Mouse (Mus musculus) T-helper 17 cell (primary cell): ENCODE data around the gene Tst.

ENCODE experiments used
- in situ Hi-C, 2 experiments: fragments of 300-600 bp; cut with MboI, MseI; formaldehyde crosslinking; loops; 1 replicate in 1 of 2; 2 replicates in 1 of 2; pipeline ENCODE4 v1.15.1; 2025; ENCODE audit warnings: high pct_unique_total_duplicates in 2 of 2

The Tst gene

DNA sequence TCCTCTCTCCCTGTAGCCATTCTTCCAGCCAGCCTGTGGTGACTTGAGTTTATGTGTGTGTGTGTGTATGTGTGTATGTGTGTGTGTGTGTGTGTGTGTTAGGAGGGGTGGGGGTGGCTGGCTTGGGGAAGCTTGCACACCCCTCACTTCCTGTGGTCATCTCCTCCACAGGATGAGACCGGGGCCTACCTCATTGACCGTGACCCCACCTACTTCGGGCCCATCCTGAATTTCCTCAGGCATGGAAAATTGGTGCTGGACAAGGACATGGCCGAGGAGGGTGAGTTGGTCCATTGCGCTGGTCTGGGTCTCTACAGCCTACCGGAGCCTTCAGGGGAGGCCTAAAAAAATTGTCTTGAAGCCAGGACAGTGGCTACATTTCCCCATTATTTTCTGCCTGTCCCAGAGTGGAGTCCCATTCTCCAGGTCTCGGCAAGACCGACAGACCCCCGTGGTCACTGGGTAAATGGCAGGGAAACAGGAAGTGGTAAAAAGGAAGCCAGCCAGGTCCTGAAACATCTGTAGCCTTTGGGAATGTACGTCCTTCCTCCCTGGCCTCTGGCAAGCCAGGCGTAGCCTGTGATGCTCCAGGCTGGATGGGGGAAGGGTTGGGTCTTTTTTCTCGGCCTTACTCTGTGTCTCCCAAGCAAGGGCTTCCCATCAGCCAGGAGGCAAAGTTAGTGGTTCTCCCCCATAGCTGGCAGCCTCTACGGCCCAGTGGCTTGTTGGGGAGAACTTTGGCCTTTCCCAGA lies 24.3 kb upstream of the Tst start:
- in situ Hi-C loops = no loop called here

DNA sequence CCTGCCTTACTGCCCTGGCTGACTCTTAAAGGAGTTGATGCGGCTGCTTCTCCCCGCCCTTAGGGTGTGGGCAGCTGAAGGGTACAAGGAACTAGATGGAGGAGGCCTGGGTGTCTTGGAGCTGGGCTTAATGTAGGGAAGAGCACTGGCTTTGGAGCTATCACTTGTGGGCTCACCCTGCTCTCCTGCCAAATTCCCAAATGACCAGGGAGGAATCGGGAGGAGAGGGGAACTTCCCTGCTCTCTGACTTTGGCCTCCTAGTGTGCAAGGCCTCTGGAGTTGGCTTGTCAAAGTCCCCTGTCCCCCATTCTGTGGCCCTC lies 23.4 kb upstream of the Tst start:
- in situ Hi-C loops = no loop called here

DNA sequence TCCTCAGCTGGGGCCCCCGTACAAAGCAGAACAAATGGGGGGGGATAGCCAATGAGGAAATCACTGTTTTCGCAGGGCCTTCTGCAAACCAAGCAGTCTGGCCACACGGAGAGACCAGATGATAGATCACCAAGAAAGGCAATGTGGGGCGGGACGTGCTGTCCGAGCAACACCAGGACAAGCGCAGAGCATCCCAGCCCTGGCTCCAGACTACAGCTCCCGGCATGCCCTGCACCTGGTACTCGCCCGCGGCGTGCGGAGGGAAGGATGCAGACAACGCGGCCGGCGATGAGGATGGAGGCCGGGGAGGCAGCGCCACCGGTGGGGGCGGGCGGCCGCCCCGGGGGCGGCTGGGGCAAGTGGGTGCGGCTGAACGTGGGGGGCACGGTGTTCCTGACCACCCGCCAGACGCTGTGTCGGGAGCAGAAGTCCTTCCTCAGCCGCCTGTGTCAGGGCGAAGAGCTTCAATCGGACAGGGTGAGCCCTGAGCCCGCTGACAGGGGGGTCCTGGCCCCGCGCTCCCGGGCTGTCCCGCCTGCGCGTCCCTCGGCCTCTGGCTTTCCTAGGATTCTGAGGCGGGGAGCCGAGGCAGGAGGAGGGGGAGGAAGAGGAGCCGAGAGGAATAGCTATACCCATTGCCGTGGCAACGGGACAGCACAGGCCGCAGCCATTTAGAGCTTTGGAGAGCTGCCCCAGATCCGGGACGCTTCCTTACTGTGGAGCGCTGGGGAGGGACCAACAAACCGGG lies 22.9 kb upstream of the Tst start, which contains the start of gene Kctd17:
Kctd17 (plus strand) TSS at position 174 of the 748 bp plus-strand sequence.
- in situ Hi-C loops = no loop called here

DNA sequence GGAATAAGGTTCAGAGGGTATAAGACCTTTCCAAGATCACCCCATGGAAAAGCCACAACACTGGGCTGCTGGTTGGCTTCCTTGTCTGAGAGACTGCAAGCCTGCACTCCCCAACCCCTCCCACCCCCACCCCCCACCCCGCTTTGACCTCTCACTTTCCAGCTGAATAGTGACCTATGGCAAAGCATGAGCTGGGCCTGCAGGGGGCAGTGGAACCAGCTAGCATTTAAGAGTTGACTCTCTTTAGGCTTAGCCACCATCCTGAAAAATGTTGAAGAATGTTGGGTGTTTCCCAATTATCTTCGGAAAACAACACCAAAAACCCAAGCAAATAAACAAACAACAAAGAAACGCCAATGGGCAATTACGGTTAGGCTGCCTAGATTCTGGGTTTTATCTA lies 19.5 kb upstream of the Tst start:
- in situ Hi-C loops = no loop called here

DNA sequence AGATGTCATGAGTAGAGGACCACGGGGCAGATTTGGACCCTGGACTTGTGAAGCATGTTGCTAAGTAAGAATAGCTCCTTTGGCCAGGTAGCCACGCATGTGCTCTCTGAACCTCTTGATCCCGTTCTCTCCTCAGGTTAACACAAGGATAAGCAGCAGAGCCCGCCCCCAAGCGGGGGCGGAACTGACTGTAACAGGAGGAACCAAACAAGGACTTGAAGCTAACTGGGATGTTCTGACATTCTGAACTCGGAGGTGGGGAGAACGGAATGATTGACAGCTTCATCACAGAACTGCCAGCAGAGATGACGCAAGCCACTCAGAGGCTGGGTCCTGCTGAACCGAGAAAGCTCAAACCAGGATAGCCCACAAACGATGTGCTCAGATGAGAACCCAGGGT lies 18.8 kb upstream of the Tst start:
- in situ Hi-C loops = no loop called here

DNA sequence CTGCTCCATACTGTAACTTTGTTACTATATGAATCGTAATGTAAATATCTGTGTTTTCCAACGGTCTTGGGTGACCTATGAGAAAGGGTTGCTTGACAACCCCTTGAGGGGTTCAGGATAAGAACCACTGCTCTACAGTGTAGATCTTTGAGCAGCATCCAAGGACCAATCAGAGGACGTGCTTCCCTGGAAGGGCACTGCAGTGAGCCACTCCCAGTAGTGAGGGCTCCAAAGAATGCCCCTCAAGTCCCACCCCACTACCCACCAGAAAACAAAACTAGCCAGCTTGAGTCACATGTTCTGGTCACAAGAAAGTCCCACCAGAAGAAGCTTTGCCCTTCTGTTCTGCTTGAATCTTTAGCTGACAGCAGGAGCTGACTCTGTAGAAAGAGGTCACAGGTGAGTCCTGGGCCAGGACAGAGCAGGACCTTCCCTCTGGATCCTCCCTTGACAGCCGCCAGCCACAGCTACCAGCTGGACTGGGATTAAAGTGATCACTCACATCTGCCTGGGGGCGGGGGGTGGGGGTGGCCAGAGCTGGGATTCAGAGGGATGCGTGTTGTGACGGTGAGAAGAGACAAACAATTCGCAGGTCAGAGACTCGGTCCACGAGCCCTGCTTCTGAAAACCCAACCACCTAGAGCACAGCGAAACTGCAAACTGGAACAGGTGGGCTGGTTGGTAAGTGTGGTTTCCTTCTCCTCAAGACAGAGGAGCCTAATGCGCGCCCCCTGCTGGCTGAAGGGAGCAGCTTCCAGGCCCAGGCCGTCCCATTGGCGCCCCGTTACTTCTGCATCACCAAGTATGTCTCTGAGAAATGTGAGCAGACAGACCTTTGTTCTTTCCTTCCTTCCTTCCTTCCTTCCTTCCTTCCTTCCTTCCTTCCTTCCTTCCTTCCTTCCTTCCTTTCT lies 16.6 kb upstream of the Tst start:
- in situ Hi-C loops = no loop called here

DNA sequence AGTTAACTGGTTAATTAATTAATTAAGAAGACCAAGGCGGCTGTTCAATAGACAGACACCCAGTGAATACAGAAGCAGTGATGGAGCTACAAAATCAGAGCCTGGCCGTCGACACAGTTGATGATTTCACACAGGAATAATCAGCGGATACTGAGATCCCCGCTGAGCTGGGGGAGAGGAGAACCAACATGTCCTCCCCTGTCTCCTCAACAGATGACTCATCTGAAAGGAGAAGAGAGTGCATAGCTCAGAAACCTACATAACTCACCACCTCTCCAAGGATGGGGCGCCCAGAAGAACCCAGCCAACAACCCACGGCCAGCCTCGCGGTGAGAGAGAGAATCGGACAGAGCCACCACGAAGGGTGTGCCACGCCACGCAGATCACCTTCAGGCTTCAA lies 14.7 kb upstream of the Tst start:
- in situ Hi-C loops = no loop called here

DNA sequence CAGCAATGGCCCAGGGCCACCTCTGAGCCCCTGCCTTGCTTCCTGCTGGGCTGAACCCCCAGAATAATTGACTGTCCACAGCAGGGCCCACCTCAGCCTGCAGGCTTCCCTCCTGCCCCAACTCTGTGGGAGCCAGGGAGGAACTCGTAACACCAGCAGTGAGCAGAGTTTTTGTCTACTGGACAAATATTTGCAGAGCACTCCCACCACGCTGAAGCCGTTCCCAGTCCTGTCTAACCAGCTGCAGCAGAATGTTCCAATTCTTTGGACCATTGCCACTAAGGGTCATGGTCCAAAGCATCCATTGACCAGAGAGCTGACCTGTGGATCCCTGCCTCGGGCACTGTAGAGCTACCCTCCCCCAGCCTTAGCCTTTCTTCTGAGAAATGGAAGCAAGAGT lies 11.2 kb upstream of the Tst start:
- in situ Hi-C loops = no loop called here

DNA sequence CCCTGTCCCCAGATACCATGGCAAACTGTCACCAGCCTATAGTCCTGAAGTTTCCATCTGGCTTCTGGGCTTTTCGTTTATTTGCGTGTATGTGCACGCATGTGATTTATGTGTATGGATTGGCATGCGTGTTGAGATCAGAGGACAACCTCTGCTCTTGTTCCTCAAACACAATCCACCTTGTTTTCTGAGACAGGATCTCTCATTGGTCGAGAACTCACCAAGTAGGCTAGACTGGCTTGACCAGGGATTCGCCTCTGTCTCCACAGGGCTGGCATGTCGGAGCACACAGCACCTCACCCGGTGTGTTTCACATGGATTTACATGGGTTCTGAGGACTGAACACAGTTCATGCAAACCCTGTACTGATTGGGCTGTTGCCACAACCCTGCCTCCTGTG lies 8.4 kb upstream of the Tst start:
- in situ Hi-C loops = no loop called here

DNA sequence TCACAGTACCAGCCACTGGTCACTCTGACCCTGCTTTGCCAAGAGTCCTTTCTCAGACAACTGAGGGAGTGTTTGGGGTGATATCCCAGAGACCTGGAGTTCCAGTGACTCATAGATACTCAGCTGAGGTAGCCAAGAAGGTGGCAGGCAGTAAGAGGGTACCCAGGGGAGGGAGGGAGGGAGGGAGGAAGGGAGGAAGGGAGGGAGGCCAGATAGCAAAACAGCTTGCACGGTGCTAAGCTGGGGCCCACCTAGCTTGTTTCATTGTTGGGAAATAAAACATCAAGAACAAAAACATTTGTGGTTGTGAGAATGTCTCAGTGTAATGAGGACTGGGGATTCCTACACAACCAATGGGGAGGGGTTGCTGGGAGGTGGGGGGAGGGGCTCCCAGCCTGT lies 8.0 kb upstream of the Tst start:
- in situ Hi-C loops = no loop called here

DNA sequence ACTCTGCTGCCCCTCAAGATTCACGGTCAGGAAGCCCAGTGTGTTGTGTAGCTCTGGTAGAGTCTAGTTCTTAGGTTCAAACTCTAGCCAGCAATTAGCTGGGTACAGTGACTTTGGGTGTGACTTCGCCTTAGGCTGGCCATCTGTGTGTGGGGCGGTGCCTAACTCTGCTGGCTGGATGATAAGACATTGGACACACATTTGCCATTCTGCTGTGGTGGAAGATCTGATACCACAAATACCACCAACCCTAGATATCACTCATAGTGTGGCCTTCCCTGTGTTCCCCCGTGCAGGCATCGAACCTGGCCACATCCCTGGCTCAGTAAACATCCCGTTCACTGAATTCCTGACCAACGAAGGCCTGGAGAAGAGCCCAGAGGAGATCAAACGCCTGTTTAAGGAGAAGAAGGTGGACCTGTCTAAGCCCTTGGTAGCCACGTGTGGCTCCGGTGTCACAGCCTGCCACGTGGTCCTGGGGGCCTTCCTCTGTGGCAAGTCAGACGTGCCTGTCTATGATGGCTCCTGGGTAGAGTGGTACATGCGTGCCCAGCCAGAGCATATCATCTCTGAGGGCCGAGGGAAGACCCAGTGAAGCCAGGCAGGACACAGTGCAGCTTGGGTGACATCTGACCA lies 7.5 kb upstream of the Tst start:
- in situ Hi-C loops = no loop called here

DNA sequence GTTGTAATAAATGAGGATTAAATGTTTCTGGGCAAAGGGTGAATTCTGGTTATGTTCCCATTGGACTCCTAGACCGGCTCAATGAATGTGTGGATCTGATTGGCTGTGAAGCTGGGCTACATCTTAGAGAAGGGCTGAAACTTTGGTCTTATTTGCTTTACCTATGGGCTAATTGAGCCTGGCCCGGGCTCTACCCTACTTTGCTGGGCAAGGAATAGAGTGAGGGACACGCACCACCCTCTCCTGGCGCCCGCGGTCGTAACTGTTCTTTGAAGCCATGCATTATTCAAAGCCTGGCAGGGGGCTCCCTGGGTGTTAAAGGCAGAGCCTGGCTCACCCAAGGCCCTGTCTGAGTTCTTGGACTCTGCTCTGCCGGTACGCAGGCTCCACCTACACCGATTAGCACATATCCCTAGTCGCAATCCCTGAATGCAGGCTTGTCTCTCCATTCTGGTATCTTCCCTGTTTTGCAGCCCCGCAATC lies 3.9 kb upstream of the Tst start:
- in situ Hi-C loops = no loop called here

DNA sequence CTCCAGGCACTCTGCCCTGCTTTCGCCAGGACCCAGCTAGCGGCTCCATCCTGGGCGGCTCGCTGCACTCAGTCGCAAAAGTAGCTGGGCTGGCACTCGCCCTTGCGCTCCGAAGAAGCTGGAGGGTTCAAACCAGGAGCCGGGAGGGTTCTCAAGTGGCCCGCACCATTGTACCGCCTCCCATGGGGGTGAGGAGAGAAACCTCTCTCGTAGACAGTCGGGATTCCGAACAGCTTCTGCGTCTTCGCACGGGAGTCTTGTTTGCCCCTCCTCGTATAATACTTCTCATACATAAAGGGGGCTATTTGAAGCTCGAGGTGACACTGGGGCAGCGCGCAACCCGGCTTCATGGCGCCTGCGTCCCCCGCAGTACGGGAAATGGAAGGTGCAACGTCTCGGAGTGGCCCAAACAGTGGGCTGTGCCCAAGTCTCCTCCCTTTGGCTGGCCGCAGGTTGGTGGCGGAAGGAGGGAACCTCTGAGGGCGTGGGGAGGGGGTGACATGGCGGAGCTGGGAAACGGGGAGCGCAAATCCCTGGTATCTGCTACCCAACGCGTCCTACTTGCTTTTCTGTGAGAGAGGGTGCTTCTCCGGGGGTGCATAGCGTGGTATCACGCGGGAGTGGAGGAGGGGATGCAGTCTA lies 707 bp upstream of the Tst start, which contains the start of gene Mpst:
Mpst (plus strand) TSS at position 124 of the 642 bp plus-strand sequence.
- in situ Hi-C loops = no loop called here

DNA sequence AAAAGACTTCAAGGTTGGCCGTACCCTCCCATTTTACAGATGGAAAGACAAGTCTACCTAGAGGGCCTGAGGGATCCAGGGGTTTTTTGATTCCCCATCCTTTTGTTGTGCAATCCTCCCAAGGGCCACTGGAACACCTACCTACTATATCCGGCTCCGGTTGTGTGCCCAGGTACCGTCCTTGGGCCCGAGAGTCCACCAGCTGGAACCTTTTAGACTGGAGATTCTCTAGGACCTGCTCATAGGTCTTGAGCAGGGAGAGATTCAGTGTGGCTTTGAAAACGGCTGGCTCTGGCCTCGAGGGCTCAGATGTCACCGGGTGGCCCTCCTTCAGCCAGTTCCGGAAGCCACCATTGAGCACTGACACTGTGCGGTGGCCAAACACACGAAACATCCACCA lies 609 bp downstream of the Tst start:
- in situ Hi-C loops = no loop called here

DNA sequence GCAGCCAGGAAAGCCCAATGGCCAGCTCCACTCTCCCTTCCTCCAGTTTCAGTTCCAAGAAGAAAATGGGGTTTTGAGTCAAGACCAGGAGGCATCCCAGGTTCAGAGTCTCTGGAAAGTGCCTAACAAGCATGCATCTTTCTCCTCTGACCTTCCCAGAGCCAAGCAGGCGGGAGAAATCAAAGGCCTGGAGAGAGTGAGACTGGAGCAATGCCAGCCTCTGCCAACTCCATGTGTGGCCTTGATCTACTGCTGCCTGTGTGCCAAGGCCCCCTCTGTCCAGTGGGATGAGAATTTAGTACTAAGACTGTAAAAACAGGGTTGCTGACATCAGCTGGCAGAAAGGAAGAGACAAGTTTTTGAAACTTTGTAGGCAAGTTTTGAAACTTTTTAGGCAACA lies 1.8 kb downstream of the Tst start:
- in situ Hi-C loops = no loop called here

DNA sequence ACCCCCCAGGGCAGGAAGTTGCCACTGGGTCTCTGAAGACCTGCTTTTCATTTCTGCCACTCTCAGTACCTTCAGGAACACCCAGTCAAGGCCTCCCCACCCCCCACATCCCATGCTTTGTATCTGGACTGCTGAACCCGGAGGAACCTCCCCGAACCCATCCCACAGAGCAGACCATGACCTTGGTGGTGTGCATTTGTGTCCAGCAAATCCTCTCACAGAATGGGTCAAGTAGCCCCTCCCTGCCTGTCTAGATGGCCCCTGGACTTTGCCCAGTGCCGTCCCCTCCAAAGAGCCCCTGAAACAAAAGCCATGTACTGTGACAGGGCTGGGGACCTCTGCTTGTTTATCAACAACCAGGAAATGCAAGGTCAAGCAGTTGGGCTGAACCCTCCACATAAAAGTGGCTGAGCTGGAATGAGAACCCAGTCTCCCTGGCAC lies 2.4 kb downstream of the Tst start:
- in situ Hi-C loops = no loop called here

DNA sequence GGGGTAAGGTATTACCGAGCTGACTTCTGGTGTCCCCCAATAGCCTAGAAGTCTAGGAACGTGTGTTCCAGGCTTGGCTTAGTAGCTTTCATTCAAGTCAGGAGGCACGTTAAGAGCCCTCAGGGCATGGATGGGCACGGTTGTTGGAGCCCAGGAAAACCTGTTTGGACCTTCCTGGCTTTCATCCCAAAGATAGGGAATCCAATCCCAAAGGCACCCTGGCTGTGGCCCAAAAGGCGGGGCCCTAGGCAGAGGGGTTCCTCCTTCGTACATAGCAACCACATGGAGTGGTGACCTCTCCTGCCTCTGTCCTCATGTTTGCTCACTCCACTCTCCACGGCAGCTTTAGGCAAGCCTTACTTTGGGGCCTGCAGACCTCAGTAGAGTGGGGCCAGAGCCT lies 3.3 kb downstream of the Tst start:
- in situ Hi-C loops = no loop called here

DNA sequence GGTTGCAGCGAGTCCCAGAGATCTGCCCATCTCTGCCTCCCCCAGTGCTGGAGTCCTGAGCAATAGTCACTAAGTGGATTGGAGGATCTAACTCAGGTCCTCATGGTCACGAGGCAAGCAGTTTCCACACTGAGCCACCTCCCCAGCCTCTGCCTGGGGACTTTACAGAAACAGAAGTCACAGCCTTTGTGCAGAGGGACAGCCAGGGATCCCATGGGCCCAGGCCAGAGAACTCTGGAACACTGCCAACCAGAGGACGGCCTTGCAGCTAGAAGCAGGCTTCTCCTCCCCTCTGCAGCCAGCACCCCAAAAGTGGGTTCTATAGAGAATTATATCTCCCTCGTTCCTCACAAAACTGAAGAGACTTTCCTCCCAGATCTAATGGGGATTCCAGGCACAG lies 3.8 kb downstream of the Tst start:
- in situ Hi-C loops = no loop called here

DNA sequence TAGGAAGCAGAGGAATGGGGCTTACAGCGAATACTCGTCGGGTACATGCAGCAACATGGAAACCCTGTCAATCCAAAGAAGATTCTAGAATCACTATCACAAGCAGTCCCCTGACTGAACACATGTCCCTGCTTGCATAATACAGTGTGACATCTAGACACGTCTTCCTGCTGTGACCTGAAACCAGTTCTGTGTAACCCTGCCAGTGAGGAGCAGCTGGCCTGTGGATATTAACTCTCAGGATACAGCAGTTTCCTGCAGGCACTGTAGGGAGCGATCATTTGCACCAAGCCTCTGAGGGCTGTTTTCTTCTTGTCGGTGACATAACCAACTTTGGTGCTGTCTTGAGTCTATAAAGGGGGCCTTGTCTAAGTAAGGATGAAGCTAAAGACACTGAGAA lies 4.4 kb downstream of the Tst start:
- in situ Hi-C loops = no loop called here

DNA sequence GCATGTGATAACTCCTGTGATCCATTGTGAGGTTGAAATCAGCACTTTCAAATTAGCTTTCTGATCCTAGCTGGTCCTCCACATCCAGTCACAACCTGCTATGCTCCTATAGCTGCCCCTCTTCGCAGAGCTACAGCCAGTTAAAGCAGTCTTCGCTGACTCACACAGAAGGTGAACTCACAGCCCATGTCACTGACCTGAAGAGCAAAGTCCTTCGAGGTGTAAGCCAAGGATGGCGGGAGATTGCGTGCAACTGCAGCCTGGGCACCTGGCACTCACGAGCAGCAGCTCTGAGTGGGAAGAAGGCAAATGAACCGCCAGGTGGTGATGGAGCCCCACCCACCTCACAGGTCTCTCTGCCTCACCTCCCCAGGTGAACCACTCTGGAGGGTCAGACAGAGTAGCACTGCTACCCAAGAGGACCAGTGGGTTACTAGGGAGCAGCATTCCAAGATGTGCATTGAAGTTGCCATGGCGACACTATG lies 10.2 kb downstream of the Tst start, which contains the start of gene Tex33:
Tex33 (minus strand) TSS at position 435 of the 485 bp plus-strand sequence.
- in situ Hi-C loops = no loop called here

DNA sequence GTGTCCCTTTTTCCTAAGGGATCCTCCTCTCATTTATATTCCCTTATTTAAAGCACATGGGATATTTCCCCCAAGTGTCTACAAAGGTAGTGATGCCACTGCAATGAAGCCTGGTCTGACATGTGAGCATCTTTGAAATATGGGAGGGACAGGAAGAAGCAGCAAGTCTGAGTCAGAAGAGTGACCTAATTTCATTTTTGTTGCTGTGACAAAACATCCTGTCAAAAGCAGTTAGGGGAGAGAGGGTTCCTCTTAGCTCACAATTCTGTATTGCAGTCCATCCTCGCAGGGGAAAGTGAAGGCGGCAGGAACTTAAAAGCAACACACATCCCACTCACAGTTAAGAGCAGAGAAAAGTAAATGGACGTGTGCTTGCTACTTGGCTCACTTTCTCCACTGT lies 14.9 kb downstream of the Tst start:
- in situ Hi-C loops = no loop called here
